Mouse (Mus musculus) limb, embryonic 12.5 days (tissue): ENCODE measurements around the gene Igsf21. TPM values are rescaled to one million over a fixed set of nuclear protein-coding genes. Genes with fewer than 3 reads are reported as not detected.
A peak's percentile ranks its signal among the peaks of the same experiment; 100 is the strongest.

ENCODE experiments used
- ATAC-seq: fragments of 200-750 bp; cut with Nextera tagmentation; 2 replicates; pipeline ENCODE4 v1.8.0; 2017; ENCODE audit warnings: low read depth, moderate TSS enrichment; ENCODE audit not compliant: insufficient number of reproducible peaks, insufficient read depth, low FRiP score, low TSS enrichment
- H3K27ac ChIP-seq: fragments of 300-500 bp; sonication (generic); 2 replicates; pipeline ENCODE4 v1.5.1; 2016; ENCODE audit warnings: mild to moderate bottlenecking, moderate library complexity
- H3K27me3 ChIP-seq: fragments of 300-500 bp; sonication (generic); 2 replicates; pipeline ENCODE4 v1.6.1; 2016; ENCODE audit warnings: mild to moderate bottlenecking, moderate library complexity
- H3K36me3 ChIP-seq: fragments of 300-500 bp; sonication (generic); 2 replicates; pipeline ENCODE4 v1.6.1; 2016; ENCODE audit warnings: mild to moderate bottlenecking, moderate library complexity
- H3K4me1 ChIP-seq: fragments of 300-500 bp; sonication (generic); replicated peaks from 2 replicates; pipeline ENCODE4 v1.6.1; 2016
- H3K4me2 ChIP-seq: fragments of 300-500 bp; sonication (generic); 2 replicates; pipeline ENCODE4 v1.6.1; 2016; ENCODE audit warnings: mild to moderate bottlenecking, moderate library complexity
- H3K4me3 ChIP-seq: fragments of 300-500 bp; sonication (generic); replicated peaks from 2 replicates; pipeline ENCODE4 v1.5.1; 2016; ENCODE audit warnings: mild to moderate bottlenecking
- H3K9ac ChIP-seq: fragments of 300-500 bp; sonication (generic); replicated peaks from 2 replicates; pipeline ENCODE4 v1.6.1; 2016; ENCODE audit warnings: mild to moderate bottlenecking, moderate library complexity
- H3K9me3 ChIP-seq: fragments of 300-500 bp; sonication (generic); 2 replicates; pipeline ENCODE4 v1.6.1; 2016; ENCODE audit warnings: mild to moderate bottlenecking, moderate library complexity
- WGBS: fragments of 180-500 bp; shearing (Covaris S2); methylation state at CpG from one replicate; pipeline ENCODE4 v1.1.7; 2016; 5-methylcytosine and 5-hydroxymethylcytosine counted together
- polyA plus RNA-seq: library from polyadenylated mRNA; unstranded; fragments of >200 nt; fragmentation: Nextera tagmentation; extraction: Ambion mirVana; gene quantifications from 2 replicates; pipeline ENCODE4 v1.2.1, GENCODE M21; 2016

Gene Igsf21
- polyA plus RNA-seq, 1 experiment from 2014 or later: not detected

DNA sequence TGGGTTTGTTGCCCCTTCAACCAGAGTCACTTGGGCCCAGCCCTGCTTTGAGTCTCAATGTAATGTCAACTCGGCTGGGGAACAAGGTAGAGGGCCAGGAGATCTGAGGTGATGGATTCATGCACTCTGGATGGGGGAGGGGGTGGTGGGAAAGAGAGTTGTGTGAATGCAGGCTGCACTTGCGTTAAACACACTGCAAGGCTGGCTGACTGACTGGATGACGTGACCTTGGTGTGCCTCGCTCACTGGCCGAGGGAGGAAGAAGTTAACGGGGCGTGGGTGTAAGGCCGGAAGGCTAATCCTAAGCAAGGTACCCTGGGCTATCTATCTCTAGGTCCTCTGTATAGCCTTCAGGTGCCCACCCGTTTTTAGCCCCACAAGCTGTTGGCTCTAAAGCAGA lies 31.4 kb downstream of the Igsf21 start:
- H3K27me3 ChIP-seq: peaks cover 27% of the 10 kb centered on the region
- H3K4me1 ChIP-seq: peaks cover 22% of the 10 kb centered on the region; the same call in 1 of the 2 replicates
- H3K9ac ChIP-seq: no peak overlapping the region
- H3K4me2 ChIP-seq: no peak overlapping the region
- no peak overlapping the region for H3K4me3 ChIP-seq
- no peaks in the 10 kb centered on the region for H3K9me3 ChIP-seq
- H3K36me3 ChIP-seq: no peaks in the 10 kb centered on the region
- no peak overlapping the region for H3K27ac ChIP-seq
- ATAC-seq: no peak
- 69% methylated on average over 9 of the region's 9 CpGs for WGBS

DNA sequence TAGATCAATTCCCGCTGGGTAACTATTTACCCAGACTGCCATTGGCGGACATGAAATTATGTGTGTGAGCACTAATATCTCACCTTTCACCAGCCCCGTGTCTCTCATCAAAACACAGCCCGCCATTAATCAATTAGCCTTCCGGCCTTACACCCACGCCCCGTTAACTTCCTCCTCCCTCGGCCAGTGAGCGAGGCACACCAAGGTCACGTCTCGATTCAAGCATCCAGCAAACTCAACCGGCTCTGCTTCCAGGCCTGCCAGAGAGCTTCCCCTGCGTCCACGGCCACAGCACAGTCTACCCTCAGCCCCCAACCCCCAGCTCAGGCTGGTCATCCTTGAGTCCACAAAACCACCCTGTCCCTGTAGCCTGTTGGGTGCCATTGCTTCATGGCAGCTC lies 32.2 kb downstream of the Igsf21 start:
- no peak overlapping the region for H3K27ac ChIP-seq
- H3K4me3 ChIP-seq: no peak overlapping the region
- H3K4me1 ChIP-seq: peaks cover 22% of the 10 kb centered on the region; the same call in 1 of the 2 replicates
- H3K9ac ChIP-seq: no peak overlapping the region
- WGBS: 26% methylated on average over 14 of the region's 14 CpGs
- H3K27me3 ChIP-seq: peaks cover 19% of the 10 kb centered on the region; the same call in 1 of the 2 replicates
- no peaks in the 10 kb centered on the region for H3K36me3 ChIP-seq
- H3K4me2 ChIP-seq: no peak overlapping the region
- no peaks in the 10 kb centered on the region for H3K9me3 ChIP-seq
- ATAC-seq: no peak

DNA sequence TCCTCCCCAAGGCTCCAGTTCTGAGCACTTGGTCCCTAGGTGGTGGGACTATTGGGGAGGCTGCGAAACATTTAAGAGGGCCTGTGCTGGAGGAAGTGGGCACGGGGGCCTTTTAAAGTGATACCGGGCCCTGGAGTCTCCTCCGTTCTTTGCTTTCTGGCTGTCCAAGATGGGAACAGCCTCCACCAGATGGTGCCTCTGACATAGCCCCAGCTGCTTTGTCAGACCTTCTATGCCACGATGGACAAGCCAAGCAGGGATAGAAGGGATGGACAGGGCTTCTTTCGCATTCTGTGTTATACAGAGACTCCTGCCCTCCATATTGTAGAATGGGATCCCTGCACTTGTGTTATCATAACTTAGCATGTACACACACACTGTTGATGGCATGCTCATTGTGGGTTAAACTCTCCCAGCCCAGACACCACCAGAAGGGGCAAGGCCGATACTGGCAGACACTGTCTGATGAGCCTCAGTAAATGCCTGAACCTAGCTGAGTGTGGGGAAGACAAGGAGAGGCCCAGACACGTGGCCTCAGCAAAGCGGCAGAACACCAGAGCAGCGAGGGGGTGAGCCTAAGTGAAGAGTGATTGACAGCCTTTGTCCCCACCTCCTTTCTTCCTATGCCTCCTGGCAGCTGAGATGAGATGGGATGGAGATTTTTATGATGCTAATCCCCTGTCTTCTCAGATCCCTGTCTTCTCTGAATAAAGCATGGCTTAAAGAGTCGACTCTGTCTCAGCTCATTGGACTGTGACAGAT lies 36.3 kb downstream of the Igsf21 start:
- WGBS: 72% methylated on average over 11 of the region's 11 CpGs
- no peak for ATAC-seq

DNA sequence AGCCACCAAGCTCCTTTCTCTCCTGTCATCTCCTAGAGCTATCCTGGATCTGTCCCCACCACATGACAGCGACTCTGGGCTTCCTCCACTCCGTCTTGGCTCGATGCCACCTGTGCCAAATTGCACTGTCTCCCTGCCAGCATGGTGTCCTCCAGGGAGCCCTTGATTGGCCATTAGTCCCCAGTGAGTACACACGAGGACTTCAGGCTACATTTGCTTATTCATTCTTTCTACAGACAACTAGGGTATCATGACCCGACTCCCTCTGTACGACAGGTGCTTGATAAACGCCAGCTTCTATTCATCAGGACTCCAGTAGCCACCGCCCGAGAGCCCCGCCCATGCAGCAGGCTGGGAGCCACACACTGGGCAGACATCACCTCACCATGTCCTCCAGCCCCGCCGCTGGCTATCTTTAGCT lies 40.8 kb downstream of the Igsf21 start:
- no peak overlapping the region for H3K4me2 ChIP-seq
- no peak overlapping the region for H3K27ac ChIP-seq
- H3K27me3 ChIP-seq: peaks cover 19% of the 10 kb centered on the region; the same call in 1 of the 2 replicates
- H3K9ac ChIP-seq: no peak overlapping the region
- no peak overlapping the region for H3K4me3 ChIP-seq
- WGBS: 72% methylated on average over 12 of the region's 12 CpGs
- no peak for ATAC-seq
- no peaks in the 10 kb centered on the region for H3K36me3 ChIP-seq
- peaks cover 10% of the 10 kb centered on the region; the same call in 1 of the 2 replicates for H3K9me3 ChIP-seq
- no peaks in the 10 kb centered on the region for H3K4me1 ChIP-seq

More for the DNA sequence above, 36.3 kb downstream of the Igsf21 start:
- Histone ChIP-seq H3K36me3 (no peaks in the 10 kb centered on the region), H3K9me3 (peaks cover 10% of the 10 kb centered on the region; the same call in 1 of the 2 replicates), H3K27ac (no peak overlapping the region), H3K4me2 (no peak overlapping the region), H3K9ac (no peak overlapping the region), H3K27me3 (peaks cover 28% of the 10 kb centered on the region; the same call in 1 of the 2 replicates), H3K4me3 (no peak overlapping the region), H3K4me1 (peaks cover 11% of the 10 kb centered on the region; the same call in 1 of the 2 replicates)

- Histone ChIP-seq H3K4me3 (no peak overlapping the region), H3K27me3 (peaks cover 19% of the 10 kb centered on the region; the same call in 1 of the 2 replicates), H3K9me3 (peaks cover 10% of the 10 kb centered on the region; the same call in 1 of the 2 replicates), H3K9ac (no peak overlapping the region), H3K4me1 (no peaks in the 10 kb centered on the region), H3K4me2 (no peak overlapping the region), H3K27ac (no peak overlapping the region), H3K36me3 (no peaks in the 10 kb centered on the region)
- no peak for ATAC-seq
- 73% methylated on average over 10 of the region's 10 CpGs for WGBS
Observed at GRCm38 (mm10) chr4:140204775-140205174, 41.8 kb downstream of the Igsf21 start.

GRCm38 (mm10) chr4:140203696-140204272 lies 42.8 kb downstream of the Igsf21 start:
- 87% methylated on average over 12 of the region's 12 CpGs for WGBS
- Histone ChIP-seq H3K36me3 (no peaks in the 10 kb centered on the region), H3K27me3 (peaks cover 19% of the 10 kb centered on the region; the same call in 1 of the 2 replicates), H3K4me2 (no peak overlapping the region), H3K9me3 (peaks cover 10% of the 10 kb centered on the region; the same call in 1 of the 2 replicates), H3K4me3 (no peak overlapping the region), H3K27ac (no peak overlapping the region), H3K9ac (no peak overlapping the region), H3K4me1 (no peaks in the 10 kb centered on the region)
- no peak for ATAC-seq

- H3K9me3 ChIP-seq: 0 out of 2 replicates have a peak, but pooled peaks cover 4% of the 10 kb centered on the region
- 39% methylated on average over 6 of the region's 6 CpGs for WGBS
- H3K4me2 ChIP-seq: no peak overlapping the region
- ATAC-seq: no peak
- H3K9ac ChIP-seq: no peak overlapping the region
- H3K27ac ChIP-seq: no peak overlapping the region
- H3K4me1 ChIP-seq: no peaks in the 10 kb centered on the region
- no peaks in the 10 kb centered on the region for H3K36me3 ChIP-seq
- peaks cover 13% of the 10 kb centered on the region; the same call in 1 of the 2 replicates for H3K27me3 ChIP-seq
- no peak overlapping the region for H3K4me3 ChIP-seq
Observed at GRCm38 (mm10) chr4:140202196-140202595, 44.4 kb downstream of the Igsf21 start.

GRCm38 (mm10) chr4:140200296-140200695 lies 46.3 kb downstream of the Igsf21 start:
- WGBS: 71% methylated on average over 14 of the region's 14 CpGs

GRCm38 (mm10) chr4:140196717-140197116 lies 49.9 kb downstream of the Igsf21 start:
- H3K4me3 ChIP-seq: no peak overlapping the region
- no peaks in the 10 kb centered on the region for H3K4me1 ChIP-seq
- H3K27ac ChIP-seq: no peak overlapping the region
- H3K9me3 ChIP-seq: no peaks in the 10 kb centered on the region
- no peak for ATAC-seq
- H3K9ac ChIP-seq: no peak overlapping the region
- no peaks in the 10 kb centered on the region for H3K36me3 ChIP-seq
- H3K4me2 ChIP-seq: no peak overlapping the region
- WGBS: 66% methylated on average over 9 of the region's 9 CpGs
- H3K27me3 ChIP-seq: peaks cover 9% of the 10 kb centered on the region

More at GRCm38 (mm10) chr4:140200296-140200695, 46.3 kb downstream of the Igsf21 start:
- 0 out of 2 replicates have a peak overlapping the region, but pooled peaks have one; percentile 4 for H3K9ac ChIP-seq
- peaks cover 14% of the 10 kb centered on the region for H3K27me3 ChIP-seq
- no peaks in the 10 kb centered on the region for H3K4me1 ChIP-seq
- ATAC-seq: no peak
- H3K9me3 ChIP-seq: no peaks in the 10 kb centered on the region
- no peak overlapping the region for H3K4me3 ChIP-seq
- H3K4me2 ChIP-seq: no peak overlapping the region
- no peak overlapping the region for H3K27ac ChIP-seq
- H3K36me3 ChIP-seq: no peaks in the 10 kb centered on the region

DNA sequence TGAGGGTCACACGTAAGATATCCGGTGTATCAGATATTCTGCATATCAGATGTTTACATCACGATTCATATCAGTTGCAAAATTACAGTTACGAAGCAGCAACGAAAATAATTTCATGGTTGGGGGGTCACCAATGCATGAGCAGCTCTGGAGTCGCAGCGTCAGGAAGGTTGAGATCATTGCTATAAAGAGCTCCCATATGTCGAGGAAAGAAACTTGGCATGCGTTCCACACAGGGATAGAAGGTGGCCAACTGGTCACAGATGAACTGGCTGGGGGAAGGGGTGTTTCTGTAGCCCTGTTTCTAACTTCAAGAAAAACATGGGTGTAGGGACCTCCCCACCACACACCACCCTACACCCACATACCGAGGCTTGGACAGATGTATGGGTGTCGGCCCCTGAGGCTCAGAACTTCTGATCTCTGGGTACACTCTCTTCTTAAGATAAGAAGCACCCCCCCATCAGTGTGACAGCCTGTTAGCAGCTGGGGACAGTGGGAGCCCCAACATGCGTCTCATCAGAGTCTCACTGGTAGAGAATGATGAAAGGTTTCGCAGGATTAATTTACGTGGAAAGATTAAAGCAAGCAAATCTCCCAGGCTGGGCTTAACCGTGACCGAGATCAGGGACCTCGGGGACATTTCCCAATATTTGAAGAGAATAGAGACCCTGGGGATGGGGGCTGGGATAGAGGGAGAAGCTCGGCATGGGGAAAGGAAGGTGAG lies 54.1 kb downstream of the Igsf21 start:
- Histone ChIP-seq H3K27ac (no peak overlapping the region), H3K9ac (no peak overlapping the region), H3K36me3 (no peaks in the 10 kb centered on the region), H3K9me3 (no peaks in the 10 kb centered on the region), H3K27me3 (peaks cover 13% of the 10 kb centered on the region), H3K4me3 (no peak overlapping the region), H3K4me2 (no peak overlapping the region), H3K4me1 (no peaks in the 10 kb centered on the region)
- WGBS: 88% methylated on average over 18 of the region's 18 CpGs
- ATAC-seq: no peak

GRCm38 (mm10) chr4:140189601-140190000 lies 57.0 kb downstream of the Igsf21 start:
- Histone ChIP-seq H3K4me2 (no peak overlapping the region), H3K4me1 (no peaks in the 10 kb centered on the region), H3K9ac (no peak overlapping the region), H3K4me3 (no peak overlapping the region), H3K9me3 (no peaks in the 10 kb centered on the region), H3K27me3 (peaks cover 13% of the 10 kb centered on the region), H3K27ac (no peak overlapping the region), H3K36me3 (no peaks in the 10 kb centered on the region)
- WGBS: 85% methylated on average over 9 of the region's 9 CpGs
- ATAC-seq: no peak
